Mouse (Mus musculus) adipose tissue, adult 10 weeks (tissue): ENCODE results near the gene Wdr61. TPM values are rescaled to one million over a fixed set of nuclear protein-coding genes. Genes with fewer than 3 reads are reported as not detected.

ENCODE experiments used
- polyA plus RNA-seq: library from polyadenylated mRNA; stranded (reverse); fragments of 350-450 nt; fragmentation: Illumina TruSeq; extraction: RNeasy Lipid Tissue Mini Kit (QIAGEN cat#74804); gene quantifications from one replicate; pipeline ENCODE4 v1.2.3, GENCODE M21; 2014; ENCODE audit warnings: low read depth, low replicate concordance

Gene Wdr61
- polyA plus RNA-seq, result 60.5 TPM

DNA sequence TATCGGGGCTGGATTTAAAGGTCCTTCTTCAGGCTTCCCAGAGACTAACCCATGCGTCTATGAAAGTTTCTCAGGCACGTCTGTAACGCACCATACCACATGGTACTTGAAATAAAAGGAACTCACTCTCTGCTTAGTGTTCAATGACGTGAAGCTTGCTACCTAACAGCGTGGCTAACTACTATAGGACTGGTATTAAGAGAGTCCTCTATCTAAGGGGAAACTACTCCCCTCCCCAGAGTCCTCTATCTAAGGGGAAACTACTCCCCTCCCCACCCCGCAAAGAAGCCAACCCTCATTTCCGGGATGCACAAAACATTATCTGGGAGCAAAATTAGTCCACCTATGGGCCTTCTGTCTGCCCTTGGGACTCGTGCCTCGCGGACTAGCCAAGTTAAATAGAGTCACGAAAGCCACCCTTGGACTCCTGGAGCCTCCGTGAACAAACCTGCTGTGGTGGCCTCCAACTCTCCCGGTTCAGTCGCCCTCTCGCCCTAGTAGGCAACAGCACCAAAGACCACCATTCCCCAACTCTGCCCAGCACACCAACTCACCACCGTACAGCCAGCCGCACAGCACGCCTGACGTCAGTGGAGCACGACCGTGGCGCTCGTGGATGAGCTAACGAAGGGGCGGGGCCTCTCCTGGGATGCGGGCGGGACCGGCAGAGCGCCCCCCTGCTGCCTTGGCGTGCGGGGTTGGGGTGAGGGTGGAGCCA, at the start of gene Wdr61:
Gene Wdr61 (minus strand): TSS at position 599 of the 718 bp plus-strand sequence.

DNA sequence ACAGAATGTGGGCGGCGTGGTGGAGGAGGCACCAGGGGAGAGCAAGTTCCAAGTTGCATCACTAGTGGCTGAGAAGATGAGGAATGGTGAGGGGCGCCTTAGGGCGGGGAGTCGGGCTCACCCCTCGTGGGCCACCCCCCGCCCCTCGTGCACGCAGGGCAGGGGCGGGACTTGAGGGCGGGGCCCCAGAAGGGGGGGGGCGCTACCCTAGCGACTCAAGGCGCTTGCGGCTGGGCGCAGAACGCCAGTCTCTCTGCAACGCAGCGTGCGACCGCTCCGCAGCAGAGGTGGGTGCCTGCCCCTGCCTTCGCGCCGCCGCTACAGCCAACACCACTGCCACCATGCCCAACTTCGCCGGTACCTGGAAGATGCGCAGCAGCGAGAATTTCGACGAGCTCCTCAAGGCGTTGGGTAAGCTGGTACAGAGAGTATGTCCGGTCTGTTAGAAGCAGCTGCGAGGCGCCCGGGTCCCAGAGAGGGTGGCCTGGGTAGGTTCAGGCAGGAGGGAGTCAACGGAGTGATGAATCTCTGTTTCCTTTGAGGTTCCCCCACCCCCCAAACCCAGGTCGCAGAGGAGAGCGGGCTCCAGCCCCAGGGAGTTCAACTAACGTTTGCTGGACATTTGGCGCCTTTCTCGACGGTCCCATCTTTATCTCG, 30.4 kb upstream of the Wdr61 start, which contains the start of gene Crabp1:
Gene Crabp1 (plus strand): TSS at position 188 of the 657 bp plus-strand sequence.

DNA sequence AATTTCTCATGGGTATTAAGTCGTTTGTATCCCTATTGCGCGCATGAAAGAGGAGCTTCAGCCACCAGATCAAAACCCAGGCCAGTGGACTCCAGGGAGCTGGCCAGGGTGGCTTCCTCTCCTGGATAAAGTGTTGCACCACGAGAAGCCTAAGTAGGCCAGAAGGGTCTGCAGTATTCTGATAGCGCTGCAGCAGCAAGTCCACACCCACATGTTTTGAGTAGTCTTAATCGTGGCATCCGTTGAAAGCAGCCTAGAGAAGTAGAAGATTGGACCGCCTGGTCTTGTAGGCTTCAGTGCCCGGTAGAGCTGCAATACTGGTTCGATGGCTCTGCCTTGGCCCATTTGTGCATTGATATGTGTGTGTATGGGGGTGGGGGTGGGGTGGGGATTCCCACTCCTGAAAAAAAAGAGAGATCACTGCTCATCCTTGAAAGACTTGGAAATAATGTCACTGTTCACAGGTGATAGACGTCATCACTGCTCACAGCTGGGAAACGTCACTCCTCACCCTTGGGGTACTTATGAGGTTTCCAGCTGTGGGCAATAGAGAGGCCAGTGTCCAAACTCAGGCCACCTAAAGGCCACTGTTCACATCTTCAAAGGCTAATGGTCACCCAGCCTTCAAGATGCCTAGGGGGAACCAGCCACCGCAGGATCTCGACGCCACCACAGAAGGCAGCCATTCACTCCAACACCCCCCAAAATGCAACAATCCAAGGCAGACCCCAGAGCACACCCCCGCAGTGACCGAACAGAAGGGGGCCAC, 35.8 kb downstream of the Wdr61 start, which contains the start of gene Dnaja4:
Gene Dnaja4 (plus strand): TSS at position 556 of the 769 bp plus-strand sequence.

Other genes with a start within 250 kb of the Wdr61 start
- gene Dmxl2, start 232.9 kb downstream of the Wdr61 start, polyA plus RNA-seq, result 15.2 TPM
- not detected for gene Sh2d7, start 195.5 kb downstream of the Wdr61 start, polyA plus RNA-seq
- 54.3 TPM for gene Cib2, start 174.3 kb downstream of the Wdr61 start, polyA plus RNA-seq
- 81.8 TPM for gene Idh3a, start 148.2 kb downstream of the Wdr61 start, polyA plus RNA-seq
- gene Acsbg1, start 72.6 kb downstream of the Wdr61 start, polyA plus RNA-seq, result 41.1 TPM
- gene Dnaja4, start 35.6 kb downstream of the Wdr61 start, polyA plus RNA-seq, result 62.7 TPM
- gene Crabp1, start 30.2 kb upstream of the Wdr61 start, polyA plus RNA-seq, result 5.5 TPM
- 28.2 TPM for gene Ireb2, start 129.3 kb upstream of the Wdr61 start, polyA plus RNA-seq
- 3.2 TPM for gene Hykk, start 182.8 kb upstream of the Wdr61 start, polyA plus RNA-seq
- gene Psma4, start 216.3 kb upstream of the Wdr61 start, polyA plus RNA-seq, result 138 TPM
- not detected for gene AY074887, start 216.5 kb upstream of the Wdr61 start, polyA plus RNA-seq
- 0.43 TPM for gene Chrna5, start 246.4 kb upstream of the Wdr61 start, polyA plus RNA-seq